Mouse (Mus musculus) midbrain, embryonic 12.5 days (tissue): ENCODE measurements around the gene Memo1. TPM values are rescaled to one million over a fixed set of nuclear protein-coding genes. Genes with fewer than 3 reads are reported as not detected.
"Not testable (repeated sequence)": the region's sequence is repeated elsewhere in the genome, so short reads cannot be mapped to it uniquely, and the experiment has no call there.

Experiments
- ATAC-seq: fragments of 200-750 bp; cut with Nextera tagmentation; 2 replicates; pipeline ENCODE4 v1.8.0; 2017; ENCODE audit warnings: low read depth, moderate TSS enrichment, moderate library complexity; ENCODE audit not compliant: low FRiP score
- H3K27ac ChIP-seq: fragments of 300-500 bp; sonication (generic); replicated peaks from 2 replicates; pipeline ENCODE4 v1.5.1; 2016; ENCODE audit warnings: mild to moderate bottlenecking
- H3K27me3 ChIP-seq: fragments of 300-500 bp; sonication (generic); 2 replicates; pipeline ENCODE4 v1.6.1; 2016; ENCODE audit warnings: mild to moderate bottlenecking
- H3K36me3 ChIP-seq: fragments of 300-500 bp; sonication (generic); 2 replicates; pipeline ENCODE4 v1.6.1; 2016
- H3K4me1 ChIP-seq: fragments of 300-500 bp; sonication (generic); 2 replicates; pipeline ENCODE4 v1.6.1; 2016
- H3K4me2 ChIP-seq: fragments of 300-500 bp; sonication (generic); replicated peaks from 2 replicates; pipeline ENCODE4 v1.6.1; 2016; ENCODE audit warnings: mild to moderate bottlenecking, moderate library complexity
- H3K4me3 ChIP-seq: fragments of 300-500 bp; sonication (generic); 2 replicates; pipeline ENCODE4 v1.5.1; 2016; ENCODE audit warnings: mild to moderate bottlenecking
- H3K9ac ChIP-seq: fragments of 300-500 bp; sonication (generic); replicated peaks from 2 replicates; pipeline ENCODE4 v1.6.1; 2016; ENCODE audit warnings: mild to moderate bottlenecking, moderate library complexity
- H3K9me3 ChIP-seq: fragments of 300-500 bp; sonication (generic); 2 replicates; pipeline ENCODE4 v1.6.1; 2016; ENCODE audit warnings: mild to moderate bottlenecking
- WGBS: fragments of 180-500 bp; shearing (Covaris S2); methylation state at CpG from one replicate; pipeline ENCODE4 v1.1.7; 2016; 5-methylcytosine and 5-hydroxymethylcytosine counted together
- polyA plus RNA-seq: library from polyadenylated mRNA; unstranded; fragments of >200 nt; fragmentation: Nextera tagmentation; extraction: Ambion mirVana; gene quantifications from 2 replicates; pipeline ENCODE4 v1.2.1, GENCODE M21; 2016

Memo1 gene
- polyA plus RNA-seq, 1 experiment from 2014 or later: 72.1 TPM

DNA sequence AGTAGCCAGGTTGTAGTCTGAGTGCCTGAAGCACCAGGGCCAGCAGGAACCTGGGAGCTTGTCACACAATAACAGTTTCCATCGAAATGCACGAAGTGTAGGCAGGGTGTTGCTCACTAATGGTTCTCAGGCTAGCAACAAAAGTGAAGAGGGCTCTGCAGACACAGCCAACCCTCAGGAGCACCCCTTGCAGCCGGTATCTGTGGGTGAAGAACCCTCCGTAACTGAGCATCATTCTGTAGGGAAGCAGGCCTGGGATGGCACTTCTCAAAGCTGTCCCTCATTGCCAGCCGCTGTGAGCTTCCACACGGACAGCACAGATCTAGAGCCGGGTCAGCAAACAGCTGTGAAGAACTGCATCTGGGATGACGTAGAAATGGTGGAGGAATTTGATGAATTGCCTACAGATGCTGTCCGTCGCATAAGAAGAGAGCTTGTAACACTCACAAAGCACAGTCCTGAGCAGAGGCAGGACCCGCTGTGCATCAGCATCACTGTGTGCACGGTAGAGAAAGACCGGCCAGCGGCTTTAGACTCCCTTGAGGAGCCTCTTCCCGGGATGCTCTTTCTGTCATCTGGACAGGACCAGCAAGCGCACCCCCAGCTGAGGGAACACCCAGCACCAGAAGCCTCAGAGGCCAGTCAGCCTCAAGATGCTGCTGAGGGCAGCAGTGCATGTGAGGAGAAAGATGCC lies 82.3 kb downstream of the Memo1 start:
- H3K4me3 ChIP-seq, H3K4me1 ChIP-seq, H3K4me2 ChIP-seq, H3K27ac ChIP-seq, H3K9me3 ChIP-seq, H3K27me3 ChIP-seq, ATAC-seq, H3K9ac ChIP-seq: not testable (repeated sequence)
- 88% methylated on average over 16 of the region's 16 CpGs for WGBS
- peaks cover 28% of the 10 kb centered on the region; the same call in 1 of the 2 replicates for H3K36me3 ChIP-seq

DNA sequence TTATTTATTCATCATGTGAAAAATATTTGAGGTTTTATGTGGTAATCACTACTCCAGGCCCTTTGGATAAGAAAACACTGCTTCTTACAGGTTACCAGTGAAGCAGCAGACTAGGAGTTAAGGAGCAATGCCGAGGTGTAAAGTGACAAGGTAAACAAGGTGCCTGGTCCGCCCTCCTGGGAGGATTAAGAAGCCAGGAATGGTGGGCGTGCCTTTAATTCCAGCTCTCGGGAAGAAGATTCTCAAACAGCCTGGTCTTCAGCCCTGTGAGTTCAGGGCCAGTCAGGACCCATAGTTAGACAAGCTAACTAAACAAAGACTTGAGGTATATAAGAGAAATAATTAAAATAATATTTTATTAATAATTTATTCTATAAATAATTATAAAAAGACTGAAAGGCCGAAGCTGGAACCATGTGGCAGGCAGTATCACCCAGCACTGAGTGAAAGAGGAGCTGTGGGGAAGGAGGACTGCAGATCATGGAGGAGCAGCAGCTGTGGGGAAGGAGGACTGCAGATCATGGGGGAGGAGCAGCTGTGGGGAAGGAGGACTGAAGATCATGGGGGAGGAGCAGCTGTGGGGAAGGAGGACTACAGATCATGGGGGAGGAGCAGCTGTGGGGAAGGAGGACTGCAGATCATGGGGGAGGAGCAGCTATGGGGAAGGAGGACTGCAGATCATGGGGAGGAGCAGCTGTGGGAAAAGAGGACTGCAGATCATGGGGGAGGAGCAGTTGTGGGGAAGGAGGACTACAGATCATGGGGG lies 86.0 kb downstream of the Memo1 start:
- H3K27me3 ChIP-seq: no peaks in the 10 kb centered on the region
- H3K4me3 ChIP-seq: no peak overlapping the region
- H3K36me3 ChIP-seq: peaks cover 28% of the 10 kb centered on the region; the same call in 1 of the 2 replicates
- no peak overlapping the region for H3K9ac ChIP-seq
- H3K4me2 ChIP-seq: no peak overlapping the region
- H3K27ac ChIP-seq: no peak overlapping the region
- 45% methylated on average over 5 of the region's 5 CpGs for WGBS
- H3K9me3 ChIP-seq: no peaks in the 10 kb centered on the region
- no peak for ATAC-seq
- no peaks in the 10 kb centered on the region for H3K4me1 ChIP-seq

DNA sequence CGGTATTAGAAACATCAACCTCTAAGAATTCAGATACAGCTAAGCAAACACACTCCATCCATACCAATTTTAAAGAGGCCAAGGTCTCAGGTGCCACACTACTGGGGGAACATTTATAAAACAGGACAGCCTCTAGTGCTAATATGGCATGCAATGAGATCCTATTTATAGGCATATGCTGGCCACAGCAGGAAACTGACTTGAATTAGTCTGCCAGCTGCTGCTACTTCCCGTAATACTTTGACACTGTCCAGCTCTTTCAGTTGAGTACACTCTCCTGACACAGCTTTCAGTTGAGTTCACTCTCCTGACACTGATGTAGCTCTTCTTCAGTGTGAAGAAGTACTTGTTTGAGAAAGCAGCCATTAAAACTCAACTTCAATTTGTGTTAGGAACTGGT lies 99.4 kb downstream of the Memo1 start:
- Histone ChIP-seq H3K4me2 (no peak overlapping the region), H3K9me3 (no peaks in the 10 kb centered on the region), H3K27me3 (no peaks in the 10 kb centered on the region), H3K27ac (no peak overlapping the region), H3K9ac (no peak overlapping the region), H3K4me1 (no peaks in the 10 kb centered on the region), H3K36me3 (no peaks in the 10 kb centered on the region), H3K4me3 (no peak overlapping the region)
- ATAC-seq: no peak
- WGBS: 52% methylated on average over 2 of the region's 2 CpGs

DNA sequence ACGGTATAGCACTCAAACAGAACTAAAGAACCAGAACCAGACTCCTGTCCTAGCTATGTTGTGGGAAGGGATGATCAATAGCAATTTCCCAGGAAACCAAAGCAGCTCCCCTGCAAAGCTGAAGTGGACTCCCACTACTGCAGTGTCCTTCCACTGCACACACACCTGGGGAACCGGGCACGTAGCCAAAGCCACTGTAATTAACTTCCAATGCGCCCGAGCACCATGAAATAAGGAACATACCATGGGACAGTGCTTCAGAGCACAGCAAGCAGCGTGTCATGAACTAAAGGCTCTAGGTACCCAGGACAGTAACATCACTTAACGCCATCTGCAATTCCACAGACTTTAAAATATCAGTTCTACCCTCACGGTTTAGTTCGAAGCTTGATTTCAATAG lies 100.6 kb downstream of the Memo1 start:
- H3K27me3 ChIP-seq: no peaks in the 10 kb centered on the region
- WGBS: 93% methylated on average over 9 of the region's 9 CpGs

DNA sequence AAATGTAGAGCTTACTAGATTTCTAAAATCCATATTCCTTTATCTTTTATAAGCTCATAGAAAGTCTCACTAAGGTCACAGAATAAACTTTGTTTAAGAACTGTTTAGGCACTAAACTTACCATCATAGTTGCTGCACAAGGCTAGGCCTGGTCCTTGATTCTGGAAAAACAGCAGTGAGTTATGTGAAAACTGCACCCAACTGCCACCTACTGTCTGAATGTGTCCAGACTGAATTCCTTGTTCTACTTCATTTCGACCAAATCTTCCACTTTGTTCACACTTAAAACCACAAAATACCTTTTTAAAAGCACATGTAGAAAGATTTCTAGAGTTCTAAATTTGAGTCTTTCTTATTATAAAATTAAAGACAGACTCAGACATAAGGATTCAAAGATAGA lies 101.9 kb downstream of the Memo1 start:
- no peaks in the 10 kb centered on the region for H3K4me1 ChIP-seq
- H3K27me3 ChIP-seq: no peaks in the 10 kb centered on the region
- 87% methylated on average over 1 of the region's 1 CpGs for WGBS
- H3K9me3 ChIP-seq: no peaks in the 10 kb centered on the region
- H3K9ac ChIP-seq: no peak overlapping the region
- no peak for ATAC-seq
- no peaks in the 10 kb centered on the region for H3K36me3 ChIP-seq
- no peak overlapping the region for H3K4me3 ChIP-seq
- no peak overlapping the region for H3K27ac ChIP-seq
- H3K4me2 ChIP-seq: no peak overlapping the region

More for the DNA sequence above, 100.6 kb downstream of the Memo1 start:
- Histone ChIP-seq H3K27ac (no peak overlapping the region), H3K9me3 (no peaks in the 10 kb centered on the region), H3K4me1 (no peaks in the 10 kb centered on the region), H3K4me2 (no peak overlapping the region), H3K4me3 (no peak overlapping the region), H3K36me3 (no peaks in the 10 kb centered on the region), H3K9ac (no peak overlapping the region)
- no peak for ATAC-seq

DNA sequence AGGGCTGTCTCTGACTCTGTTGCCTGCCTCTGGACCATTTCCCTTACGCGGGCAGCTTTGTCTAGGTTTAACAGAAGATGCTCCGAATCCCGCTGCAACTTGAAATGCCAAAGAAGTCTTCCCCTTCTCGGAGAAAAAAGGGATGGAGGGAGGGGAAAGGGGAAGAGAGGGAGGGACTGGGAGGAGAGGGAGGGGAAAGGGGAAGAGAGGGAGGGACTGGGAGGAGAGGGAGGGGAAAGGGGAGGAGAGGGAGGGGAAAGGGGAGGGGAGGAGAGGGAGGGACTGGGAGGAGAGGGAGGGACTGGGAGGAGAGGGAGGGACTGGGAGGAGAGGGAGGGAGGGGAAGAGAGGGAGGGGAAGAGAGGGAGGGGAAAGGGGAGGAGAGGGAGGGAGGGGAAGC lies 103.9 kb downstream of the Memo1 start:
- Histone ChIP-seq H3K4me3 (no peak overlapping the region), H3K4me2 (no peak overlapping the region), H3K4me1 (no peaks in the 10 kb centered on the region), H3K27ac (no peak overlapping the region), H3K9ac (no peak overlapping the region), H3K27me3 (no peaks in the 10 kb centered on the region), H3K36me3 (no peaks in the 10 kb centered on the region), H3K9me3 (no peaks in the 10 kb centered on the region)
- 73% methylated on average over 5 of the region's 5 CpGs for WGBS
- no peak for ATAC-seq

DNA sequence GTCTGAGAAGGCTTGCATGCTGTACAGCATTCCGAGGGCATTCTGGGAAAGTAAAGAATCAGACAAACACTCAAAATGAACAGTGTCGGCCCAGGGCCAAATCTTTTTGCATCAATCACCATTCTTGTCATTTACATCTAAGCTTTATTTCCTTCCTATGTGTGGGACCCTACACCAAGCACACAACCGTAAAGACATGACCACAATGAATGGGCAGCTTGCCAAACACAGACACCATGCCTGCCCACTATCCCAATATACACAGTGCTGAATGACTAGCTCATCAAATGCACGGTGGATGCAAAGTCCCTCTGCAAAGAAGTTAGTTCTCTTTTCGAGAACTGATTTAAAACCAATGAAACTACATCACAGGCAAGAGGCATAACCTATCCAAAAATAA lies 109.1 kb downstream of the Memo1 start:
- no peak overlapping the region for H3K9ac ChIP-seq
- ATAC-seq: no peak
- no peak overlapping the region for H3K4me2 ChIP-seq
- no peaks in the 10 kb centered on the region for H3K9me3 ChIP-seq
- no peaks in the 10 kb centered on the region for H3K27me3 ChIP-seq
- H3K36me3 ChIP-seq: no peaks in the 10 kb centered on the region
- H3K4me1 ChIP-seq: no peaks in the 10 kb centered on the region
- H3K27ac ChIP-seq: no peak overlapping the region
- H3K4me3 ChIP-seq: no peak overlapping the region
- 85% methylated on average over 5 of the region's 5 CpGs for WGBS

DNA sequence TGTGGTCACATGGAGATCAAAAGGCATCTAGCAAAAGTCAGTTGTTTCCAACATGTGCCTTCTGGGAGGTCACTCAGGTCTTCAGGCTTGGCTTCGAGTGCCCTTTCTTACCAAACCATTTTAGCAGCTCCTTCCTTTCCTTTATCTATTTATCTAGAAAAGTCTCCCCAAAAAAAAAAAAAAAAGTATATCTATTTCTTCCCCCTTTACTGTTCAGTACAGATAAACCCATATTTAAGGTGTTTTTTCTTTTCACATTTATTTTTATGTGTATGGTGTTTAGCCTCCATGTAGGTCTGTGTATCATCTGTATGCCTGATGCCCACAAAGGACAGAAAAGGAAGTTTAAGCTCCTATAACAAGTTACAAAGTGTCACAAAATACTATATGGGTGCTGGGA lies 110.6 kb downstream of the Memo1 start:
- WGBS: 89% methylated on average over 1 of the region's 1 CpGs
- no peak overlapping the region for H3K4me3 ChIP-seq

DNA sequence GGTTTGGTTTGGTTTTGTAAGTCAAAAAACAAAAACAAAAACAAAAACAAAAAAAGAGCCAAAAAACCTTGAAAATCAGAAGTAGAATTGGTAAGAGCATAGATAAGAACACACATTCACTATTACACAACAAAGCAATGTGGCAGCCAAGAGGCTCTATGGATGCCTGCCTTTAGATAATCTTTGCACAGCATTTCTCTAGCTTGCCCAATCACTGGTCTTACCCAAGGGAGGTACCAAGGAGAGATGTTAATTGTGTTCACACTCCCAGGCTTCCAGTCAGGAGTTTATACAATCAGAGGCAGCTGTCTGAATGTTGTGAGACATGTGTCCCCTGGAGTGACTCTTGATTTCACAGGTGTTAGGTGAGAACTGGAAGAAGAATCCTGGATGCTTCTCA lies 114.4 kb downstream of the Memo1 start:
- Histone ChIP-seq H3K4me1 (no peaks in the 10 kb centered on the region), H3K27ac (no peak overlapping the region), H3K9ac (no peak overlapping the region), H3K4me3 (no peak overlapping the region), H3K4me2 (no peak overlapping the region), H3K36me3 (no peaks in the 10 kb centered on the region), H3K9me3 (no peaks in the 10 kb centered on the region), H3K27me3 (no peaks in the 10 kb centered on the region)
- ATAC-seq: no peak

More for the DNA sequence above, 110.6 kb downstream of the Memo1 start:
- no peak overlapping the region for H3K9ac ChIP-seq
- H3K36me3 ChIP-seq: no peaks in the 10 kb centered on the region
- H3K4me1 ChIP-seq: no peaks in the 10 kb centered on the region
- H3K27ac ChIP-seq: no peak overlapping the region
- H3K27me3 ChIP-seq: no peaks in the 10 kb centered on the region
- no peak overlapping the region for H3K4me2 ChIP-seq
- H3K9me3 ChIP-seq: no peaks in the 10 kb centered on the region
- ATAC-seq: no peak

DNA sequence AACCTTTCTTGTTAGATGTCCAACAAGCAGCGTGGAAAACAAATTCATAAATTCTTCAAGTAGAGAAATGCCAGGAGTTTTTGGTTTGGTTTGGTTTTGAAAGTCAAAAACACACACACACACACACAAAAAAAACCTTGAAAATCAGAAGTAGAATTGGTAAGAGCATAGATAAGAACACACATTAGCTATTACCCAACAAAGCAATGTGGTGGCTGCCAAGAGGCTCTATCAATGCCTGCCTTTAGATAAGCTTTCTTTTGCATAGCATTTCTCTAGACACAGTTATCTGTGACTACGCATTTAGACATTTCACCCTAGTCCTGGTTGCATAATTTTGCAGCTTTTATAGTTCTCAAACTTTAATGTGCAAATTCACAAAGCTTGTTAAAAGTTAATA lies 115.7 kb downstream of the Memo1 start:
- WGBS: 94% methylated on average over 2 of the region's 2 CpGs
- not testable (repeated sequence) for ATAC-seq, H3K27ac ChIP-seq

DNA sequence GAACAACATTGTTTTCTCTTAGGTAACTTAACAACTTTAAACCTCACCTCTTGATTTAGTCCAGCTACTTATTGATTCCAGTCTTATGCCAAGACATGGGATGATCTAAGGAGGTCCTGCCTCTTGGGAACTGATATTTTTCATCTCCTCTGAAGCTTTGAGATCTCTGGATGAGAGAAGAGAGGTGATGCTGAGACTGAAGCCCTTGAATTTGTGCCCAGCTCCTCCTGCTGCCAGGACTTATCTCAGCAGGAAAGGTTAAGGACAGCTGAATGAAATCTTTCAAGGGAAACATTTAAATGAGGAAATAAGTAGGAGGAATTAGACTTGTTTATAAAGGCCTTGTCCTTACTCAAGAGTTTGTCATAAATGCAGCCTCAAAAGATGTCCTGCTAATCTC lies 121.6 kb downstream of the Memo1 start:
- Histone ChIP-seq H3K27ac (no peak overlapping the region), H3K9me3 (no peaks in the 10 kb centered on the region), H3K4me1 (no peaks in the 10 kb centered on the region), H3K4me3 (no peak overlapping the region), H3K36me3 (no peaks in the 10 kb centered on the region), H3K27me3 (no peaks in the 10 kb centered on the region), H3K4me2 (no peak overlapping the region), H3K9ac (no peak overlapping the region)
- no peak for ATAC-seq

More for the DNA sequence above, 115.7 kb downstream of the Memo1 start:
- H3K9ac ChIP-seq, H3K4me1 ChIP-seq, H3K27me3 ChIP-seq, H3K36me3 ChIP-seq, H3K4me2 ChIP-seq, H3K4me3 ChIP-seq, H3K9me3 ChIP-seq: not testable (repeated sequence)

DNA sequence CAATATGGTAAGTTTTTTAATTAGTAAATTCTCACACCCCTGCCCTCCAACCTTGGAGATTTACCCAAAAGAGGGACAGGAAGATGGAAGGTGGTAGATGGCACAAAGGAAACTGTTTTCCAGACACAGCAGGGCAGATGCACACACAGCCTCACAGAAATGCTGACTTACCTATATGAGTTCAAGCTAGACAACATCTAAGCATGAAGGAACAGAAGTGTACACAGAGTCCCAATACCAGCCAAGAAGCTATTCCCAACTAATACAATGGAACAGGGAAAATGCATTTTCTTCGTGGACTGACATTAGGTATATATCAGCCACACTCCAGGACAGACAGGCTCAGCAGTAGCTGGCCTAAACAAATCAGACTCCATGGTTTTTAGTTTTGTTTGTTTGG lies 122.5 kb downstream of the Memo1 start:
- H3K27ac ChIP-seq: no peak overlapping the region
- 82% methylated on average over 1 of the region's 1 CpGs for WGBS

More for the DNA sequence above, 122.5 kb downstream of the Memo1 start:
- no peaks in the 10 kb centered on the region for H3K27me3 ChIP-seq
- H3K4me2 ChIP-seq: no peak overlapping the region
- no peak for ATAC-seq
- no peaks in the 10 kb centered on the region for H3K9me3 ChIP-seq
- no peak overlapping the region for H3K4me3 ChIP-seq
- no peak overlapping the region for H3K9ac ChIP-seq
- H3K36me3 ChIP-seq: no peaks in the 10 kb centered on the region
- no peaks in the 10 kb centered on the region for H3K4me1 ChIP-seq
